ENCODE assay signal across 22 mouse cellular contexts in the genomic region with DNA sequence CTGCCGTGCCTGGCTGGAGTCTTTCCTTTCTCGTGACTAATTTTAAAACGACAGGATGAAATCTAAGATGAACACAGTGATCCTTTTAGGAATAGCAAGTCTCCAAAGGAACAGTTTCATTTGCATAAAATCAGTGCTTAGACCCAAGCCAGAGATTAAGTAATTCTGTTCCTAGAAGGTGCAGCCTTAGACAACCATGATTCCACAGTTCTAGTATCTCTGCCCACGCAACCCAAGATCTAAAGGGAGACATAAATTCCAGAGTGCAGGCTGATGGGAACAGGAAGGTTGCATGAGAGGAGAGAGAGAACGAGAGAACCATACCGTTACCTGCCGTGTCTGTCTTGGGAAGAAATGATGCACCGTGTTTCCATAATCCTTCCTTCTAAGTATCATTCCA. TPM values are rescaled to one million over a fixed set of nuclear protein-coding genes. Genes with fewer than 3 reads are reported as not detected.
DNase-seq lines count a peak whose midpoint lies in the region; ATAC-seq and TF ChIP-seq lines count a peak whose summit lies in the region.
"Had no signal": no experiment of that assay in that cellular context is flagged by ENCODE, and none has a peak within 500 bp of the region (broad histone marks: within the 10 kb centered on the region; RNA-seq: fewer than 3 reads in every experiment).

No protein-coding gene starts in this region.

- H3K9me3 ChIP-seq in midbrain, embryonic 11.5 days (ENCODE audit: control insufficient read depth, low read length) = no peaks in the 10 kb centered on the region
- H3K9me3 ChIP-seq in midbrain, postnatal 0 days (ENCODE audit: low read length) = no peaks in the 10 kb centered on the region
- H3K9me3 ChIP-seq: embryonic facial prominence, embryonic 13.5 days; embryonic facial prominence, embryonic 15.5 days; forebrain, embryonic 13.5 days had no signal

- H3K36me3 ChIP-seq in midbrain, embryonic 11.5 days (ENCODE audit: control insufficient read depth, insufficient read depth, low read length) = no peaks in the 10 kb centered on the region
- no peaks in the 10 kb centered on the region for H3K36me3 ChIP-seq in midbrain, postnatal 0 days (ENCODE audit: insufficient read depth, low read length)
- H3K36me3 ChIP-seq: embryonic facial prominence, embryonic 13.5 days; embryonic facial prominence, embryonic 15.5 days had no signal

- 84% methylated on average over 8 of the region's 8 CpGs for whole genome bisulfite sequencing in midbrain, embryonic 11.5 days
- WGBS in midbrain, postnatal 0 days = 77% methylated on average over 8 of the region's 8 CpGs

- no peaks in the 10 kb centered on the region for H3K4me1 ChIP-seq in midbrain, embryonic 11.5 days (ENCODE audit: control insufficient read depth, insufficient read depth, low read length)
- no peaks in the 10 kb centered on the region for H3K4me1 ChIP-seq in midbrain, postnatal 0 days (ENCODE audit: insufficient read depth, low read length)

- no peak overlapping the region for H3K4me3 ChIP-seq in midbrain, embryonic 11.5 days (ENCODE audit: low read depth, low read length)
- no peak overlapping the region for H3K4me3 ChIP-seq in midbrain, postnatal 0 days (ENCODE audit: low read depth, low read length)
- H3K4me3 ChIP-seq: embryonic facial prominence, embryonic 13.5 days; embryonic facial prominence, embryonic 15.5 days; erythroblast, embryonic 14.5 days; forebrain, embryonic 13.5 days had no signal

- H3K27ac ChIP-seq in midbrain, embryonic 11.5 days (ENCODE audit: low read depth, low read length) = no peak overlapping the region
- no peak overlapping the region for H3K27ac ChIP-seq in midbrain, postnatal 0 days (ENCODE audit: low read depth, low read length)
- H3K27ac ChIP-seq: embryonic facial prominence, embryonic 13.5 days; embryonic facial prominence, embryonic 15.5 days; forebrain, embryonic 13.5 days had no signal

- H3K27me3 ChIP-seq in midbrain, embryonic 11.5 days (ENCODE audit: control insufficient read depth, insufficient read depth, low read length) = no peaks in the 10 kb centered on the region
- no peaks in the 10 kb centered on the region for H3K27me3 ChIP-seq in midbrain, postnatal 0 days (ENCODE audit: insufficient read depth, low read length)
- H3K27me3 ChIP-seq: embryonic facial prominence, embryonic 13.5 days; embryonic facial prominence, embryonic 15.5 days; forebrain, embryonic 13.5 days had no signal

- H3K9ac ChIP-seq in midbrain, embryonic 11.5 days (ENCODE audit: low read length) = no peak overlapping the region
- H3K9ac ChIP-seq in midbrain, postnatal 0 days (replicated peaks; ENCODE audit: low read length, poor library complexity, severe bottlenecking) = no peak overlapping the region
- H3K9ac ChIP-seq: embryonic facial prominence, embryonic 13.5 days; embryonic facial prominence, embryonic 15.5 days; forebrain, embryonic 13.5 days had no signal

- peak; percentile 64; the same call in 1 of the 2 replicates for ATAC-seq in frontal cortex, adult (ENCODE audit: low TSS enrichment)
- ATAC-seq in midbrain, embryonic 11.5 days (ENCODE audit: low FRiP score) = no peak
- no peak for ATAC-seq in midbrain, postnatal 0 days (ENCODE audit: low FRiP score)
- ATAC-seq: forebrain, embryonic 13.5 days; forebrain, embryonic 16.5 days had no signal

- DNase-seq in frontal cortex, postnatal 10 days (ENCODE audit: low spot score in 2 of 2) = no peak
- peak; percentile 31 for DNase-seq in midbrain, embryonic 11.5 days (ENCODE audit: low spot score, missing footprints)
- no peak for DNase-seq in midbrain, postnatal 0 days (ENCODE audit: low spot score)
- DNase-seq in brain, adult 2 months (ENCODE audit: low read depth, low spot score) = peak; percentile 57
- peak; percentile 48 for DNase-seq in telencephalon, adult 2 months (ENCODE audit: low read depth, low spot score)
- DNase-seq in kidney, adult 8-10 months = no peak
- DNase-seq: adrenal gland, adult 2 months; adrenal gland, postnatal 10 days; adrenal gland, postnatal 25 days; cerebellum, adult 18-20 months; cerebellum, adult 8-10 months; cerebellum, adult 9-11 months; cerebellum, postnatal 14 days; cerebellum, postnatal 36 days; embryo, embryonic 11 days had no signal

- TF ChIP-seq CTCF in midbrain, postnatal 0 days (IDR thresholded peaks at IDR 0.05) = no peak

- H3K4me2 ChIP-seq in midbrain, embryonic 11.5 days = no peak overlapping the region
- H3K4me2 ChIP-seq in midbrain, postnatal 0 days (ENCODE audit: low read depth, low read length, poor library complexity, severe bottlenecking) = no peak overlapping the region
- H3K4me2 ChIP-seq: embryonic facial prominence, embryonic 13.5 days; embryonic facial prominence, embryonic 15.5 days; forebrain, embryonic 13.5 days had no signal

RNA-seq across cellular contexts. Expression of a gene that starts 8.8 kb away (rescaled TPM):
- polyA plus RNA-seq in midbrain, embryonic 11.5 days (2014; fragmentation: Nextera tagmentation; extraction: Ambion mirVana) = 4.7 and 5.5 TPM in 2 replicates
- total RNA-seq in midbrain, postnatal 0 days (2014; rRNA removed) = 2.2 and 3.3 TPM in 2 replicates
- 1.4 and 2.0 TPM in 2 replicates for polyA plus RNA-seq in midbrain, postnatal 0 days (2015; fragmentation: Nextera tagmentation; extraction: Ambion mirVana)
- total RNA-seq: common myeloid progenitor, adult 5-6 weeks had no signal

Comparison
In these comparisons a context has a peak if more than half of its experiments do, and no peak if none do; other contexts are left out.
1. DNase-seq: peak in midbrain, embryonic 11.5 days (single experiment), brain, adult 2 months (single experiment) and telencephalon, adult 2 months (single experiment); none in frontal cortex, postnatal 10 days (0 of 2), midbrain, postnatal 0 days (single experiment) and kidney, adult 8-10 months (0 of 2).